Mouse (Mus musculus) ES-Bruce4 (cell line): ENCODE measurements around the gene Nmt2. TPM values are rescaled to one million over a fixed set of nuclear protein-coding genes. Genes with fewer than 3 reads are reported as not detected.
A peak's percentile ranks its signal among the peaks of the same experiment; 100 is the strongest.

ENCODE experiments used
- H3K27ac ChIP-seq: 2 replicates; pipeline ENCODE4 v1.5.1; 2012; ENCODE audit warnings: low read length, inconsistent platforms; ENCODE audit not compliant: insufficient read depth
- H3K27me3 ChIP-seq: 2 replicates; pipeline ENCODE4 v1.6.1; 2012; ENCODE audit warnings: mild to moderate bottlenecking, low read length, inconsistent platforms; ENCODE audit not compliant: control insufficient read depth, poor library complexity, insufficient read depth, severe bottlenecking
- H3K36me3 ChIP-seq: 2 replicates; pipeline ENCODE4 v1.6.1; 2012; ENCODE audit warnings: inconsistent platforms, mild to moderate bottlenecking, low read length, moderate library complexity; ENCODE audit not compliant: control insufficient read depth, poor library complexity, insufficient read depth, severe bottlenecking
- H3K4me1 ChIP-seq: one replicate; pipeline ENCODE4 v1.8.1; 2011; ENCODE audit warnings: low read length; ENCODE audit not compliant: control insufficient read depth, insufficient read depth
- H3K4me3 ChIP-seq: 2 replicates; pipeline ENCODE4 v1.5.1; 2011; ENCODE audit warnings: low read depth, mild to moderate bottlenecking, low read length
- H3K9ac ChIP-seq: 2 replicates; pipeline ENCODE4 v1.6.1; 2012; ENCODE audit warnings: low read depth, mild to moderate bottlenecking, inconsistent platforms; ENCODE audit not compliant: poor library complexity, severe bottlenecking
- H3K9me3 ChIP-seq: replicated peaks from 2 replicates; pipeline ENCODE4 v1.6.1; 2012; ENCODE audit warnings: mild to moderate bottlenecking, low read length, inconsistent platforms; ENCODE audit not compliant: control insufficient read depth, poor library complexity, insufficient read depth, severe bottlenecking
- CTCF ChIP-seq: IDR thresholded peaks from one replicate; pipeline ENCODE4 v1.8.1; 2011; ENCODE audit warnings: low read depth, low read length
- EP300 ChIP-seq: IDR thresholded peaks from 2 replicates; pipeline ENCODE4 v1.6.1; 2011; ENCODE audit warnings: low read depth, low read length; ENCODE audit not compliant: insufficient read depth
- POLR2A ChIP-seq: IDR thresholded peaks from one replicate; pipeline ENCODE4 v1.8.1; 2011; ENCODE audit warnings: low read length; ENCODE audit not compliant: insufficient read depth
- polyA plus RNA-seq: library from polyadenylated mRNA; stranded (reverse); fragments of >200 nt; gene quantifications from 2 replicates; pipeline ENCODE4 v1.2.4, GENCODE M21; 2011; ENCODE audit warnings: low read depth; ENCODE audit not compliant: missing spikeins, insufficient read depth, insufficient read length

Gene Nmt2
- polyA plus RNA-seq, 1 experiment, result 119 TPM

- TF ChIP-seq POLR2A (no peak), EP300 (no peak), CTCF (no peak)
- H3K27me3 ChIP-seq, result no peaks in the 10 kb centered on the region
- H3K4me1 ChIP-seq, result no peaks in the 10 kb centered on the region
- no peak overlapping the region for H3K4me3 ChIP-seq
- no peak overlapping the region for H3K27ac ChIP-seq
- no peaks in the 10 kb centered on the region; the same call in 1 of the 2 replicates for H3K36me3 ChIP-seq
- no peak overlapping the region for H3K9ac ChIP-seq
- no peaks in the 10 kb centered on the region for H3K9me3 ChIP-seq
These were observed 21.5 kb downstream of the Nmt2 start for GRCm38 (mm10) chr2:3305426-3306025.

GRCm38 (mm10) chr2:3323132-3323531, 39.1 kb downstream of the Nmt2 start:
- H3K36me3 ChIP-seq, result peaks cover 28% of the 10 kb centered on the region
- no peaks in the 10 kb centered on the region for H3K27me3 ChIP-seq
- no peak overlapping the region for H3K27ac ChIP-seq
- H3K9me3 ChIP-seq, result no peaks in the 10 kb centered on the region
- no peak for TF ChIP-seq POLR2A
- no peak for TF ChIP-seq CTCF
- no peak for TF ChIP-seq EP300
- H3K4me3 ChIP-seq, result no peak overlapping the region
- H3K9ac ChIP-seq, result no peak overlapping the region
- no peaks in the 10 kb centered on the region for H3K4me1 ChIP-seq

GRCm38 (mm10) chr2:3324381-3325130, 40.5 kb downstream of the Nmt2 start:
- no peaks in the 10 kb centered on the region for H3K4me1 ChIP-seq
- no peak overlapping the region for H3K27ac ChIP-seq
- no peak overlapping the region for H3K9ac ChIP-seq
- no peak overlapping the region for H3K4me3 ChIP-seq
- no peaks in the 10 kb centered on the region for H3K9me3 ChIP-seq
- TF ChIP-seq POLR2A, result no peak
- no peak for TF ChIP-seq EP300
- no peak for TF ChIP-seq CTCF
- no peaks in the 10 kb centered on the region for H3K27me3 ChIP-seq
- H3K36me3 ChIP-seq, result peaks cover 41% of the 10 kb centered on the region

GRCm38 (mm10) chr2:3326547-3326946, 42.5 kb downstream of the Nmt2 start:
- H3K27me3 ChIP-seq, result no peaks in the 10 kb centered on the region
- peaks cover 40% of the 10 kb centered on the region for H3K36me3 ChIP-seq
- TF ChIP-seq POLR2A (no peak), EP300 (no peak), CTCF (no peak)
- H3K4me3 ChIP-seq, result no peak overlapping the region
- no peaks in the 10 kb centered on the region for H3K9me3 ChIP-seq
- H3K4me1 ChIP-seq, result no peaks in the 10 kb centered on the region
- no peak overlapping the region for H3K9ac ChIP-seq
- no peak overlapping the region for H3K27ac ChIP-seq

GRCm38 (mm10) chr2:3327351-3327750, 43.3 kb downstream of the Nmt2 start:
- Histone ChIP-seq H3K4me3 (no peak overlapping the region), H3K36me3 (peaks cover 36% of the 10 kb centered on the region), H3K9me3 (no peaks in the 10 kb centered on the region), H3K27ac (no peak overlapping the region), H3K9ac (no peak overlapping the region), H3K27me3 (no peaks in the 10 kb centered on the region), H3K4me1 (no peaks in the 10 kb centered on the region)
- no peak for TF ChIP-seq POLR2A
- peak; percentile 60 for TF ChIP-seq CTCF
- no peak for TF ChIP-seq EP300

- Histone ChIP-seq H3K4me3 (peak overlapping the region; percentile 36), H3K4me1 (no peaks in the 10 kb centered on the region), H3K36me3 (peaks cover 22% of the 10 kb centered on the region), H3K9ac (peak overlapping the region; percentile 73), H3K27me3 (no peaks in the 10 kb centered on the region), H3K9me3 (no peaks in the 10 kb centered on the region), H3K27ac (no peak overlapping the region)
- TF ChIP-seq POLR2A (no peak), CTCF (no peak), EP300 (no peak)
These were observed 47.2 kb downstream of the Nmt2 start for GRCm38 (mm10) chr2:3331071-3331703.
